Comparison of ENCODE assay signal across 24 mouse cellular contexts in the genomic region with DNA sequence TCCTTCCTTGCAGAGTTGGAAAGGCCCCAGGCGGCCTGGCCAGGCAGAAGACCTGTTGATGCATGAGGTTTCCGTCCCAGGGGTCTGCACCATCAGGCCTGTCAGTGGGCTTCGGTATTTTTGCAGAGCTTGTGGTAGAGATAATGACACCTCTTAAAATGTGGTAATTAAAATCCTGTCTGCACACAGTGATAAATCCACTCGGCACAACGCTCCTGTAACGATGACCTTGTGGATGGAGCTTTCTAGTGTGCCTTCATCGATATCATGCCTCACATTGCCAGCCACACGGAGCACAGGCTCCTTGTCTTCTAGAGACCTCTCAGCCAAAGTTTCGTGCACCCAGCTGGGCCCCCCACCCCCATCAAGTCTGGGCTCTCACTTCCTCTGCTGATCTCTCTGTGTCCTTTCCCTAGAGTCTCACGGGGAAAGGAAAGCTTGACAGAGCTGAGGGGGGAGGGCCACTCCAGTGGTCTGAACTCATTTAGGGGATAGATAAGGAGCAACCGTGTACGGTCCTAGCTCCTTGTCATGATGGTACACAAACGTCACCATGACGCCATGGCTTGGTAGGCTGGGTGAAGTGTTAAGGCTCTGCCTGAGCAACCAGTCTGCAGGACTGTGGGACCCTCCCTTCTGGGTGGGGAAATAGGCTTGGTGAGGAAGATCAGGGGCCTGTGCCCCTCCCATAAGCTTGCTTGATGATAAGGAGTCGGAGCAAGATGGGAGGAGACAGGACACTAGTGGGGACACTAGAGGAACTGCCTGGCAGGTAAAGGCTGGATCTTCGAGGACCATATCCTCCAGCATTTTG.
DNase-seq lines count a peak whose midpoint lies in the region; ATAC-seq lines count a peak whose summit lies in the region.
"Had no signal": no experiment of that assay in that cellular context is flagged by ENCODE, and none has a peak within 500 bp of the region (broad histone marks: within the 10 kb centered on the region; RNA-seq: fewer than 3 reads in every experiment).

No protein-coding gene starts in this region.

- 0 out of 2 replicates have a peak overlapping the region, but pooled peaks have one; percentile 18 for H3K9ac ChIP-seq in heart, embryonic 11.5 days (ENCODE audit: low read depth, low read length)
- H3K9ac ChIP-seq in neural tube, embryonic 14.5 days (replicated peaks; ENCODE audit: low read depth, low read length): no peak overlapping the region
- H3K9ac ChIP-seq: lung, embryonic 14.5 days had no signal

- H3K9me3 ChIP-seq in heart, embryonic 11.5 days (replicated peaks; ENCODE audit: control insufficient read depth, low read length): no peaks in the 10 kb centered on the region
- no peaks in the 10 kb centered on the region for H3K9me3 ChIP-seq in neural tube, embryonic 14.5 days (ENCODE audit: control insufficient read depth, low read length)
- no peaks in the 10 kb centered on the region for H3K9me3 ChIP-seq in embryonic facial prominence, embryonic 10.5 days

- H3K27ac ChIP-seq in heart, embryonic 11.5 days (ENCODE audit: low read depth, low read length): no peak overlapping the region; the same call in 1 of the 2 replicates
- peak overlapping the region; percentile 39; the same call in 1 of the 2 replicates for H3K27ac ChIP-seq in neural tube, embryonic 14.5 days (ENCODE audit: low read depth, low read length)
- peak overlapping the region; percentile 30 for H3K27ac ChIP-seq in embryonic facial prominence, embryonic 10.5 days (replicated peaks)
- H3K27ac ChIP-seq: heart, adult 2 months had no signal

- DNase-seq in heart, postnatal 25 days (ENCODE audit: low spot score): no peak
- no peak for DNase-seq in neural tube, embryonic 10.5 days (ENCODE audit: extremely low spot score, low spot score)
- no peak for DNase-seq in embryonic facial prominence, embryonic 10.5 days (ENCODE audit: low spot score)
- DNase-seq in left cerebral cortex, adult 9 months (ENCODE audit: low spot score in 2 of 2): no peak
- DNase-seq: adrenal gland, adult 8-10 months; B cell, adult 2 months; cerebellum, adult 2 months; cerebellum, postnatal 36 days; gastrocnemius, postnatal 14 days; heart, adult 2 months; heart, postnatal 36 days; kidney, adult 18-20 months; kidney, postnatal 10 days; left cerebral cortex, postnatal 4 days; lung, embryonic 14.5 days; lung, postnatal 36 days; right cerebral cortex, postnatal 25 days; thymus, adult 2 months had no signal

- no peak overlapping the region for H3K4me3 ChIP-seq in heart, embryonic 11.5 days (ENCODE audit: low read depth, low read length)
- no peak overlapping the region for H3K4me3 ChIP-seq in neural tube, embryonic 14.5 days (ENCODE audit: low read depth, low read length)
- H3K4me3 ChIP-seq in embryonic facial prominence, embryonic 10.5 days: no peak overlapping the region
- H3K4me3 ChIP-seq: heart, adult 2 months had no signal

- WGBS in heart, embryonic 11.5 days (ENCODE audit: insufficient replicate concordance): 21% methylated on average over 16 of the region's 16 CpGs
- WGBS in neural tube, embryonic 14.5 days: 70% methylated on average over 16 of the region's 16 CpGs
- whole genome bisulfite sequencing in embryonic facial prominence, embryonic 10.5 days: 78% methylated on average over 16 of the region's 16 CpGs

- intact Hi-C loops in heart, postnatal 25 days (cut with DNase I): loop anchor here (5.0 kb wide), 1 partner anchor 65 kb away; no protein-coding TSS in a partner anchor

- H3K36me3 ChIP-seq in heart, embryonic 11.5 days (ENCODE audit: control insufficient read depth, insufficient read depth, low read length): no peaks in the 10 kb centered on the region
- no peaks in the 10 kb centered on the region for H3K36me3 ChIP-seq in neural tube, embryonic 14.5 days (ENCODE audit: control insufficient read depth, insufficient read depth, low read length)
- no peaks in the 10 kb centered on the region for H3K36me3 ChIP-seq in embryonic facial prominence, embryonic 10.5 days (replicated peaks)

- no peak; the same call in 1 of the 2 replicates for ATAC-seq in heart, embryonic 11.5 days (replicated peaks; ENCODE audit: insufficient number of reproducible peaks, low FRiP score, low TSS enrichment)
- no peak for ATAC-seq in neural tube, embryonic 14.5 days (ENCODE audit: low read depth)
- ATAC-seq in megakaryocyte-erythroid progenitor cell, adult 5-6 weeks (replicated peaks; ENCODE audit: low FRiP score, low TSS enrichment, poor library complexity, severe bottlenecking): 0 out of 2 replicates have a peak, but pooled peaks have one; percentile 35
- ATAC-seq in CD4-positive, CD25-positive, alpha-beta regulatory T cell, adult 4 months: no peak
- ATAC-seq: midbrain, embryonic 16.5 days; Patski had no signal

- H3K4me1 ChIP-seq in heart, embryonic 11.5 days (ENCODE audit: control insufficient read depth, insufficient read depth, low read length): peaks cover 19% of the 10 kb centered on the region
- peaks cover 18% of the 10 kb centered on the region; the same call in 1 of the 2 replicates for H3K4me1 ChIP-seq in neural tube, embryonic 14.5 days (ENCODE audit: control insufficient read depth, insufficient read depth, low read length)
- H3K4me1 ChIP-seq in embryonic facial prominence, embryonic 10.5 days: peaks cover 76% of the 10 kb centered on the region

- no peaks in the 10 kb centered on the region for H3K27me3 ChIP-seq in heart, embryonic 11.5 days (ENCODE audit: control insufficient read depth, insufficient read depth, low read length)
- H3K27me3 ChIP-seq in neural tube, embryonic 14.5 days (ENCODE audit: control insufficient read depth, insufficient read depth, low read length): no peaks in the 10 kb centered on the region
- peaks cover 43% of the 10 kb centered on the region for H3K27me3 ChIP-seq in embryonic facial prominence, embryonic 10.5 days (replicated peaks; ENCODE audit: low read depth, poor library complexity, severe bottlenecking)
- H3K27me3 ChIP-seq: Patski had no signal

- peak overlapping the region; percentile 5 for H3K4me2 ChIP-seq in heart, embryonic 11.5 days
- no peak overlapping the region for H3K4me2 ChIP-seq in neural tube, embryonic 14.5 days (ENCODE audit: low read depth, low read length)
- H3K4me2 ChIP-seq: lung, embryonic 14.5 days had no signal
